Mouse (Mus musculus) liver, embryonic 16.5 days (tissue): Measurements from ENCODE around the gene Gstp1. TPM values are rescaled to one million over a fixed set of nuclear protein-coding genes. Genes with fewer than 3 reads are reported as not detected.
"Not testable (repeated sequence)": the region's sequence is repeated elsewhere in the genome, so short reads cannot be mapped to it uniquely, and the experiment has no call there.

Source experiments
- ATAC-seq: fragments of 200-750 bp; cut with Nextera tagmentation; 2 replicates; pipeline ENCODE4 v1.8.0; 2017; ENCODE audit warnings: low read depth, mild to moderate bottlenecking, moderate number of reproducible peaks, moderate library complexity
- H3K27ac ChIP-seq: fragments of 300-500 bp; sonication (generic); 2 replicates; pipeline ENCODE4 v1.5.1; 2014; ENCODE audit warnings: mild to moderate bottlenecking, low read length
- H3K27me3 ChIP-seq: fragments of 300-500 bp; sonication (generic); 2 replicates; pipeline ENCODE4 v1.6.1; 2014; ENCODE audit warnings: low read depth, low read length, mixed read lengths; ENCODE audit not compliant: control insufficient read depth, insufficient read depth
- H3K36me3 ChIP-seq: fragments of 300-500 bp; sonication (generic); 2 replicates; pipeline ENCODE4 v1.6.1; 2014; ENCODE audit warnings: mild to moderate bottlenecking; ENCODE audit not compliant: control insufficient read depth, insufficient read depth
- H3K4me1 ChIP-seq: fragments of 300-500 bp; sonication (generic); 2 replicates; pipeline ENCODE4 v1.6.1; 2014; ENCODE audit warnings: low read depth, low read length, mixed read lengths; ENCODE audit not compliant: control insufficient read depth
- H3K4me2 ChIP-seq: fragments of 300-500 bp; sonication (generic); 2 replicates; pipeline ENCODE4 v1.6.1; 2014; ENCODE audit warnings: low read depth, low read length, mixed read lengths
- H3K4me3 ChIP-seq: fragments of 300-500 bp; sonication (generic); 2 replicates; pipeline ENCODE4 v1.5.1; 2014; ENCODE audit warnings: low read depth, mild to moderate bottlenecking, low read length
- H3K9ac ChIP-seq: fragments of 300-500 bp; sonication (generic); 2 replicates; pipeline ENCODE4 v1.6.1; 2014; ENCODE audit warnings: low read depth, low read length
- H3K9me3 ChIP-seq: fragments of 300-500 bp; sonication (generic); replicated peaks from 2 replicates; pipeline ENCODE4 v1.6.1; 2016; ENCODE audit warnings: low read length; ENCODE audit not compliant: control insufficient read depth
- WGBS: fragments of 180-500 bp; shearing (Covaris S2); extraction: QIAGEN DNeasy Blood & Tissue Kit; methylation state at CpG from one replicate; pipeline ENCODE4 v1.1.7; 2014; ENCODE audit not compliant: insufficient replicate concordance; 5-methylcytosine and 5-hydroxymethylcytosine counted together
- polyA plus RNA-seq: library from polyadenylated mRNA; unstranded; fragments of >200 nt; fragmentation: Nextera tagmentation; extraction: Ambion mirVana; gene quantifications from 2 replicates; pipeline ENCODE4 v1.2.1, GENCODE M21; 2015

Gstp1 gene
- polyA plus RNA-seq, 1 experiment from 2014 or later, result 823 TPM

DNA sequence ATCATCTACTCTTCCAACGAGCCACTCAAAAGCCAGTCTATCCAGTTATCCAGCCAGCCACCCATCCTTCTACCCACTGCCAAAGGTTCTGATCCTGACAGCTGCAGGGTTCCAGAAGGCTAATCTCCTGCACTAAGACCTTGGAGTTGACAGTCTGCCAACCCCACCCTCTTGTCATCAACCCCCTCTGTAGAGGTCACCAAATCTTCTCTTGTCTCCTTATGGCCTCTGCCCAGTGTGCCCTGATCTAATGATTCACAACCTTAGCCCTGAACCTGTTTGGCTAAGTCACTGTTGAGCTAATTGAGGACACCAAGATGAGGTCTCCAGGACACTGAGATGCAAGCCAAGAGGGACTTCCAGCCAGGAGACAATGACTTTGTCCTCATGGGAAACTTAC, 41.8 kb upstream of the Gstp1 start:
- H3K9ac ChIP-seq, result no peak overlapping the region
- WGBS, result 53% methylated on average over 1 of the region's 1 CpGs
- H3K27me3 ChIP-seq, result no peaks in the 10 kb centered on the region
- no peaks in the 10 kb centered on the region for H3K9me3 ChIP-seq
- no peak overlapping the region for H3K27ac ChIP-seq
- ATAC-seq, result no peak
- H3K4me2 ChIP-seq, result no peak overlapping the region
- H3K36me3 ChIP-seq, result no peaks in the 10 kb centered on the region
- H3K4me3 ChIP-seq, result no peak overlapping the region
- H3K4me1 ChIP-seq, result peaks cover 22% of the 10 kb centered on the region

DNA sequence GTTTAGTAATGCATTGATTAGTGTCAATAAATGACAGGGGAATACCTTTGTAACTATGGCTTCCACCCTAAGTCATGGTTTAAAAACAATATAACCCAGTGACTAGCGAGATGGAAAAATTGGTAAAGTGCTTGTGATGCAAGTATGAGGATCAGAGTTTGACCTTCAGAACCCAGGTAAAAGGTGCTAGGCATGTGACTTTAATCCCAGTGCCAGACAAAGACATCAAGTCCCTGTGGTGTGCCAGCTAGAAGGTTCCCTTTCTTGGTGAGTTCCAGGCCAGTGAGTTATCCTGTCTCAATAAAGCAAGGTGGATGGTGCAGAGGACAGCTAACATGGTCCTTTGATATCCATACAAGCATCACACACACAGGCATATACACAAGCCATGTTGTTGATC, 37.7 kb upstream of the Gstp1 start:
- H3K4me3 ChIP-seq, result no peak overlapping the region
- no peak overlapping the region for H3K9ac ChIP-seq
- H3K4me2 ChIP-seq, result no peak overlapping the region
- no peak overlapping the region for H3K27ac ChIP-seq
- no peaks in the 10 kb centered on the region for H3K27me3 ChIP-seq
- peaks cover 16% of the 10 kb centered on the region for H3K4me1 ChIP-seq
- no peaks in the 10 kb centered on the region for H3K9me3 ChIP-seq
- WGBS, result 72% methylated on average over 1 of the region's 1 CpGs
- H3K36me3 ChIP-seq, result no peaks in the 10 kb centered on the region
- ATAC-seq, result no peak

DNA sequence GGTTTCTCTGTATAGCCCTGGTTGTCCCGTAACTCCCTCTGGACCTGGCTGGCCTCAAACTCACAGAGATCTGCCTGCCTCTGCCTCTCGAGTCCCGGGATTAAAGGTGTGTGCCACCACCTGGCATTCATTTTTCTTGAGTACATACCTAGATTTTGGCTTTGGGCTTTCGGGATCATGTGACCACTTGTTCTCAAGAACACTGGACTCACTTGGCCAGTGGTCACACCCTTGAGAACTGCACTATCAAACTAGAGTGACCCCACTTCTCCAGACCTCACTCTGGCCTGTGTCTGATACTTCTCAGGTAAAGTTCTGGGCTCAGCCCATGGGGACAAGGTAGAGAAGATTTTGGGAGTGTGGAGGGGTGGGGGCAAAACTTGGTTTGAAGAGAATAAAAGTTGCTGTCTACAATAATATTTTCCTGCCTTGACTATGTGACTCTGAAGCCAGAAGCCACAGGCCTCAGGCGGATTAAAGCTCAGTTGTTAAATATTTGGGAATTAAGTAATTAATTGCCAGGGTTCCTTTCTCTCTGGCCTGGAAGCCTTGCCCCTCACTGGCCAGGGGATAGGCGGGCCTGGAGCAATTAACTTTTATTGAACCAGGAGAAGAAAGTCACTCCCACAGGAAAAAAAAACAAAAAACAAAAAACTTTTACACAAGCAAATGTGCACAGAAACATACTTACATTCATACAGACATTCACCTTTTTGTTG, 35.1 kb upstream of the Gstp1 start:
- no peaks in the 10 kb centered on the region for H3K9me3 ChIP-seq
- H3K27ac ChIP-seq, result no peak overlapping the region; the same call in 1 of the 2 replicates
- no peak overlapping the region for H3K9ac ChIP-seq
- ATAC-seq, result no peak
- H3K27me3 ChIP-seq, result no peaks in the 10 kb centered on the region
- H3K36me3 ChIP-seq, result no peaks in the 10 kb centered on the region
- peaks cover 2% of the 10 kb centered on the region for H3K4me1 ChIP-seq
- WGBS, result 61% methylated on average over 6 of the region's 6 CpGs
- no peak overlapping the region for H3K4me3 ChIP-seq
- H3K4me2 ChIP-seq, result no peak overlapping the region

DNA sequence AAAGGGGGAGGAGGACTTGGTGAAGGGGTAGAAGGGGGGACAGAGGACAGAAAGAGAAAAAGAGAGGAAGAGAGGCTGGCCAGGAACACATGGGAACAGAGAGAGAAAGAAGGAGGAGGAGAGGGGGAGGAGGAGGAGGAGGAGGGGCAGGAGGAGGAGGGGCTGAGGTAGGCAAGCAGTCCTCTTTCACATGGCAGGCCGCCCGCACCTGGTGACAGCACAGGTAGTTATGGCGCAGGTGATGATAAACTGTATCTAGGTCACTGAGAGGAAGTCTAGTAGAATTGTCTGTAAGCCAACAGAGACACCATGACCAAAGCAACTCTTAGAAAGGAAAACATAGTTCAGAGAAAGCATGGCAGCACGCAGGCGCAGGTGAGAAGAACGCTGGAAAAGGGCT, 33.6 kb upstream of the Gstp1 start:
- H3K27ac ChIP-seq, result peak overlapping the region; percentile 59; the same call in 1 of the 2 replicates
- no peaks in the 10 kb centered on the region for H3K36me3 ChIP-seq

DNA sequence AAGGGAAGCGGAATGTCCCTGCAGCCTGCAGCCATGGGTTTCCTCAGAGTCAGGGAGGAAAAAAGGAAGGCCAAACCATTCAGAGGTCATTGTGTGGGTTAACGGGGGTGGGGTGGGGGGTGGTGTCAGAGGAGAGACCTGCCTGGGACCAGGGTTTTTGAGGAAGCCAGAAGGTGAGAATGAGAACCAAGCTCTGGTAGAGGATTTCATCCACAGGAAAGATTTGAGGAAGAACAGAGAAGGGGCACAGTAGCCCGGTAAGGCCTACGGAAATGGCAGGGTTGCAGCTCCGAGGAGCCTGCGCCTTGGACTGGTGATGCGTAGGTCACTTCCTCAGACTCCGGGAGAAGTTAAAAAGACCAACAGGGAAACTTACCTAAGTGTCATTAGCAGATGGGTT, 33.0 kb upstream of the Gstp1 start:
- H3K9ac ChIP-seq, result no peak overlapping the region
- H3K36me3 ChIP-seq, result no peaks in the 10 kb centered on the region
- ATAC-seq, result peak; percentile 25; the same call in 1 of the 2 replicates
- 34% methylated on average over 8 of the region's 8 CpGs for WGBS
- H3K27ac ChIP-seq, result peak overlapping the region; percentile 59
- peaks cover 6% of the 10 kb centered on the region for H3K4me1 ChIP-seq
- H3K27me3 ChIP-seq, result no peaks in the 10 kb centered on the region
- H3K4me2 ChIP-seq, result no peak overlapping the region
- no peak overlapping the region for H3K4me3 ChIP-seq
- no peaks in the 10 kb centered on the region for H3K9me3 ChIP-seq

More for the DNA sequence above, 33.6 kb upstream of the Gstp1 start:
- Histone ChIP-seq H3K9ac (no peak overlapping the region), H3K4me3 (no peak overlapping the region), H3K4me1 (peaks cover 5% of the 10 kb centered on the region), H3K4me2 (no peak overlapping the region), H3K27me3 (no peaks in the 10 kb centered on the region), H3K9me3 (no peaks in the 10 kb centered on the region)
- 87% methylated on average over 6 of the region's 6 CpGs for WGBS
- no peak for ATAC-seq

DNA sequence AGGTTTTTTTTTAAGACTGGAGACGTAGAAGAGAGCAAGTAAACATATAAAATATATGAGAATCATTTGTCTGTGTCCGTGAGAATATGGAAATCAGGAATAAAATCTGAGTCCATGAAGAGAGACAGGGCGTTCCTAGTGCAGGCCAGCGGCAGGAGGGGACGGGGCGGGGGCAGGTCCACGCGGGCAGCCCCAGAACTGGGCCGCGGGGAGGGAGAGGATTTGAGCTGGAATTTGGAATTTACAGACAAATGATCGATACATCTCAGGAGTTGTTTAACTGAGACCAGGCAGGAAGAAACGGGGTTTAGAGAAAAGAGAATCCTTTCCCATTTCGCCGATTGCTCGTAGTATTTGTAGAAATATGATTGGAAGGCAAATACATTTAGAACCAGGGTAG, 32.5 kb upstream of the Gstp1 start:
- no peak overlapping the region for H3K4me2 ChIP-seq
- no peak overlapping the region for H3K9ac ChIP-seq
- H3K4me3 ChIP-seq, result no peak overlapping the region
- peak; percentile 61 for ATAC-seq
- no peaks in the 10 kb centered on the region for H3K9me3 ChIP-seq
- peaks cover 6% of the 10 kb centered on the region for H3K4me1 ChIP-seq
- no peaks in the 10 kb centered on the region for H3K36me3 ChIP-seq
- H3K27me3 ChIP-seq, result no peaks in the 10 kb centered on the region
- H3K27ac ChIP-seq, result peak overlapping the region; percentile 59
- 59% methylated on average over 15 of the region's 15 CpGs for WGBS

DNA sequence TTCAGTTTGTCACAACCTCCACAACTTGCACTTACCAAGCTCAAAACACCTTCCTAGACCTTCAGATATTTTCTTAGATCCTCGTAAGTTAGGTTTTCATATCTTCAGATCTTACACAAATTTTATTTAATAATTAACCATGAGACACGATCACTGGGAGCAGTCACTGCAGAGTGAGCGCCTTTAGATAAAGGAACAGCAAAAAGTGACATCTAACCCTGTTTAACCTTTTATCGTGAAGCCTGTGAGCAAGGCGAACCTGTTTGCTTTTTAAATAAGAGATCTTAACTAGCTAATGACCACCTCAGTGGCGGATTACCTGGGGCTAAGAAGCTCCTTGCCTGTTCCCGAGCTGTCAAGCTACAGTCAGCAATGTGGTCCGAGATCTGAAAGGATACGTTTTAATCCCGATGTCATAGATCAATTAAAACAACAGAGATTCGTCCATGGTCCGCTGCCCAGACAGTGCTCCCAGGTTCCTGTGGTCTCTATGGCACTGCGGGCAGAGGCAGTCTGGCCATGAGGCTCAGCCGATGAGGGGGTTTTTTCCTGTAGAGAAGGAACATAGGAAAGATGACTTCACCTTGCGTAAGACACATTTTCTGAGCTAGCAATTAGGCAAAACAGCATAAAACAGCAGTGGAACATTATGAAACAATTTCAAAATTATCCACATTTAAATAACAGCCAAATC, 31.1 kb upstream of the Gstp1 start:
- Histone ChIP-seq H3K4me3 (no peak overlapping the region), H3K36me3 (no peaks in the 10 kb centered on the region), H3K9ac (no peak overlapping the region), H3K27me3 (no peaks in the 10 kb centered on the region), H3K4me1 (peaks cover 6% of the 10 kb centered on the region), H3K4me2 (no peak overlapping the region), H3K9me3 (no peaks in the 10 kb centered on the region), H3K27ac (peak overlapping the region; percentile 68)
- ATAC-seq, result peak; percentile 60; the same call in 1 of the 2 replicates
- WGBS, result 62% methylated on average over 15 of the region's 15 CpGs

DNA sequence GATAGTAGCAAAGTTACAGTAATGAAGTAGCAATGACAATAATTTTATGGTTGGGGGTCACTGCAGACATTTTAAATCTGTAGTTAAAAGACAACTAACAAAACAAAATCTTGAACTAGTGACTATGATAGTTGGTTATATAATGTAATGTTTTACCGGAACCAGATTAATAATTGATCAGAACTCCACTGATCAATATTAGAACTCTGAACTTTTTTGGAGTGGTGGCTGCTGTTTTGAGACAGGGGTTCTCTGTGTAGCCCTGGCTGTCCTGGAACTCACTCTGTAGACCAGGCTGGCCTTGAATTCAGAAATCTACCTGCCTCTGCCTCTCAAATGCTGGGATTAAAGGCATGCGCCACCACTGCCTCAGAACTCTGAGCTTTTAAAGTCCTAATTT, 30.5 kb upstream of the Gstp1 start:
- peak overlapping the region; percentile 68 for H3K27ac ChIP-seq
- not testable (repeated sequence) for H3K4me2 ChIP-seq, H3K27me3 ChIP-seq, H3K36me3 ChIP-seq, H3K9ac ChIP-seq, H3K4me3 ChIP-seq, H3K4me1 ChIP-seq, H3K9me3 ChIP-seq
- ATAC-seq, result 0 out of 2 replicates have a peak, but pooled peaks have one; percentile 48
- 78% methylated on average over 2 of the region's 2 CpGs for WGBS

DNA sequence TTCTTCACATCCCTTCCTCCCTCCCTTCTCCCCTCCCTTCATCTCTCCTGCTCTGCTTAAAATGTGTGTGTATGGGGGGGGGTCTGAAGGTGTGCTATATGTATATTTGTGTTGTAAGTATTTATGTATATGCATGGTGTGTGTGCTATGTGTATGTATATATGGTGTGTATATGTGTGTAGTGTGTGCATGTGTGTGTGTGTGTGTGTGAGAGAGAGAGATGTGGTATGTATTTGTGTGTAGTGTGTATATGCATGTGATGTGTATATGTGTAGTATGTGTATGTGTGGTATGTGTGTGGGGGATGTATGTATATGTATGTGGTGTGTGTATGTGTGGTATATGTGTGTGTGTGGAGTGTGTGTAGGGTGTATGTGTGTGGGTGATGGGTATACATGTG, 29.1 kb upstream of the Gstp1 start:
- no peak for ATAC-seq
- H3K27ac ChIP-seq, result no peak overlapping the region

More for the DNA sequence above, 29.1 kb upstream of the Gstp1 start:
- H3K9me3 ChIP-seq, result no peaks in the 10 kb centered on the region
- no peak overlapping the region for H3K9ac ChIP-seq
- no peaks in the 10 kb centered on the region for H3K27me3 ChIP-seq
- H3K4me3 ChIP-seq, result no peak overlapping the region
- H3K36me3 ChIP-seq, result no peaks in the 10 kb centered on the region
- peaks cover 6% of the 10 kb centered on the region for H3K4me1 ChIP-seq
- no peak overlapping the region for H3K4me2 ChIP-seq
